Mouse (Mus musculus) left cerebral cortex, postnatal 10 days (tissue): Measurements from ENCODE around the gene Tmem51. TPM values are rescaled to one million over a fixed set of nuclear protein-coding genes. Genes with fewer than 3 reads are reported as not detected.
A peak's percentile ranks its signal among the peaks of the same experiment; 100 is the strongest.

Source experiments
- DNase-seq, 2 experiments: peaks; one replicate each; pipeline ENCODE4 v3.0.0; 2021 to 2022; ENCODE audit warnings: low spot score in 2 of 2, mixed read lengths in 1 of 2; ENCODE audit errors: extremely low spot score in 1 of 2
- intact Hi-C: fragments of 180-260 bp; cut with DNase I; formaldehyde crosslinking; loops from one replicate; pipeline ENCODE4 v1.15.1; 2025
- total RNA-seq, 2 experiments: library from RNA; stranded (reverse); gene quantifications; 2 replicates each; pipeline ENCODE4 v1.2.3; 2021

Gene Tmem51
- total RNA-seq, 2 experiments from 2014 or later: 6.4 to 7.2 TPM

GRCm38 (mm10) chr4:142083193-142083592, 911 bp downstream of the Tmem51 start:
- intact Hi-C loops: no loop called here
- DNase-seq: no peak

- DNase-seq: no peak
- intact Hi-C loops: no loop called here
Measured at GRCm38 (mm10) chr4:142082703-142083102, 1.4 kb downstream of the Tmem51 start.

- intact Hi-C loops: no loop called here
- DNase-seq: peak in 1 of 2 experiments; percentile 90
Measured at GRCm38 (mm10) chr4:142081631-142082283, 2.3 kb downstream of the Tmem51 start.

GRCm38 (mm10) chr4:142080901-142081630, 3.0 kb downstream of the Tmem51 start:
- intact Hi-C loops: no loop called here
- peak in 1 of 2 experiments; percentile 76 for DNase-seq

GRCm38 (mm10) chr4:142080487-142080767, 3.7 kb downstream of the Tmem51 start:
- no peak for DNase-seq
- intact Hi-C loops: no loop called here

- no peak for DNase-seq
- intact Hi-C loops: no loop called here
Measured at GRCm38 (mm10) chr4:142079629-142080486, 4.2 kb downstream of the Tmem51 start.

GRCm38 (mm10) chr4:142077572-142078271, 6.4 kb downstream of the Tmem51 start:
- intact Hi-C loops: no loop called here
- peak in 1 of 2 experiments; percentile 71 for DNase-seq

- no peak for DNase-seq
- intact Hi-C loops: no loop called here
Measured at GRCm38 (mm10) chr4:142076883-142077282, 7.2 kb downstream of the Tmem51 start.

- no peak for DNase-seq
- intact Hi-C loops: no loop called here
Measured at GRCm38 (mm10) chr4:142075931-142076330, 8.2 kb downstream of the Tmem51 start.

GRCm38 (mm10) chr4:142074060-142074732, 9.9 kb downstream of the Tmem51 start:
- no peak for DNase-seq
- intact Hi-C loops: no loop called here

- intact Hi-C loops: no loop called here
- peak in 1 of 2 experiments; percentile 52 for DNase-seq
Measured at GRCm38 (mm10) chr4:142071243-142071991, 12.7 kb downstream of the Tmem51 start.

GRCm38 (mm10) chr4:142070840-142071239, 13.3 kb downstream of the Tmem51 start:
- intact Hi-C loops: no loop called here
- peak in 1 of 2 experiments; percentile 55 for DNase-seq

- DNase-seq: no peak
- intact Hi-C loops: no loop called here
Measured at GRCm38 (mm10) chr4:142068899-142069812, 14.9 kb downstream of the Tmem51 start.

- DNase-seq: no peak
- intact Hi-C loops: no loop called here
Measured at GRCm38 (mm10) chr4:142066576-142066975, 17.5 kb downstream of the Tmem51 start.

- peak in 1 of 2 experiments; percentile 50 for DNase-seq
- intact Hi-C loops: no loop called here
Measured at GRCm38 (mm10) chr4:142065835-142066234, 18.3 kb downstream of the Tmem51 start.

GRCm38 (mm10) chr4:142065270-142065669, 18.8 kb downstream of the Tmem51 start:
- intact Hi-C loops: no loop called here
- peak in 1 of 2 experiments; percentile 62 for DNase-seq
